Mouse (Mus musculus): ENCODE data around the gene Ier3. TPM values are rescaled to one million over a fixed set of nuclear protein-coding genes. Genes with fewer than 3 reads are reported as not detected.
A peak's percentile ranks its signal among the peaks of the same experiment; 100 is the strongest.

Gene Ier3
- polyA plus RNA-seq, 1 experiment, result 8.6 TPM

- H3K4me1 ChIP-seq (ENCODE audit: control insufficient read depth, insufficient read depth, insufficient read length, low read length), result peaks cover 8% of the 10 kb centered on the region
- TF ChIP-seq CTCF (IDR thresholded peaks at IDR 0.05; ENCODE audit: extremely low read depth, insufficient read length, insufficient replicate concordance, low read depth, low read length), result no peak
- no peak for TF ChIP-seq POLR2A (IDR thresholded peaks at IDR 0.05; ENCODE audit: low read depth, low read length)
- WGBS, result 84% methylated on average over 13 of the region's 13 CpGs
Observed at GRCm38 (mm10) chr17:35825109-35825850, 3.8 kb downstream of the Ier3 start.

GRCm38 (mm10) chr17:35829737-35830136 is 8.3 kb downstream of the Ier3 start:
- H3K4me3 ChIP-seq (ENCODE audit: low read depth, low read length), result no peak overlapping the region
- H3K27ac ChIP-seq (ENCODE audit: insufficient read depth, low read depth, low read length), result no peak overlapping the region
- peaks cover 33% of the 10 kb centered on the region for H3K36me3 ChIP-seq (ENCODE audit: control insufficient read depth, insufficient read depth, low read length)
- peaks cover 6% of the 10 kb centered on the region for H3K4me1 ChIP-seq (ENCODE audit: control insufficient read depth, insufficient read depth, insufficient read length, low read length)
- no peaks in the 10 kb centered on the region for H3K27me3 ChIP-seq (ENCODE audit: control insufficient read depth, insufficient read depth, low read length)
- 1% methylated on average over 21 of the region's 21 CpGs for WGBS
- TF ChIP-seq CTCF (IDR thresholded peaks at IDR 0.05; ENCODE audit: extremely low read depth, insufficient read length, insufficient replicate concordance, low read depth, low read length) (peak; percentile 88), POLR2A (IDR thresholded peaks at IDR 0.05; ENCODE audit: low read depth, low read length) (0 out of 2 replicates have a peak, but pooled peaks have one; percentile 22)

More at GRCm38 (mm10) chr17:35825109-35825850, 3.8 kb downstream of the Ier3 start:
- H3K4me3 ChIP-seq (ENCODE audit: low read depth, low read length), result no peak overlapping the region
- H3K36me3 ChIP-seq (ENCODE audit: control insufficient read depth, insufficient read depth, low read length), result peaks cover 10% of the 10 kb centered on the region; the same call in 1 of the 2 replicates
- no peak overlapping the region for H3K27ac ChIP-seq (ENCODE audit: insufficient read depth, low read depth, low read length)
- no peaks in the 10 kb centered on the region for H3K27me3 ChIP-seq (ENCODE audit: control insufficient read depth, insufficient read depth, low read length)

GRCm38 (mm10) chr17:35832400-35833238 is 11.1 kb downstream of the Ier3 start:
- TF ChIP-seq CTCF (IDR thresholded peaks at IDR 0.05; ENCODE audit: extremely low read depth, insufficient read length, insufficient replicate concordance, low read depth, low read length) (no peak), POLR2A (IDR thresholded peaks at IDR 0.05; ENCODE audit: low read depth, low read length) (no peak)
- WGBS, result 67% methylated on average over 8 of the region's 8 CpGs
- no peak overlapping the region for H3K4me3 ChIP-seq (ENCODE audit: low read depth, low read length)
- H3K27ac ChIP-seq (ENCODE audit: insufficient read depth, low read depth, low read length), result no peak overlapping the region
- H3K27me3 ChIP-seq (ENCODE audit: control insufficient read depth, insufficient read depth, low read length), result no peaks in the 10 kb centered on the region
- H3K36me3 ChIP-seq (ENCODE audit: control insufficient read depth, insufficient read depth, low read length), result peaks cover 37% of the 10 kb centered on the region
- peaks cover 15% of the 10 kb centered on the region for H3K4me1 ChIP-seq (ENCODE audit: control insufficient read depth, insufficient read depth, insufficient read length, low read length)

- H3K27ac ChIP-seq (ENCODE audit: insufficient read depth, low read depth, low read length), result no peak overlapping the region
- H3K36me3 ChIP-seq (ENCODE audit: control insufficient read depth, insufficient read depth, low read length), result peaks cover 36% of the 10 kb centered on the region
- H3K4me1 ChIP-seq (ENCODE audit: control insufficient read depth, insufficient read depth, insufficient read length, low read length), result peaks cover 15% of the 10 kb centered on the region
- no peaks in the 10 kb centered on the region for H3K27me3 ChIP-seq (ENCODE audit: control insufficient read depth, insufficient read depth, low read length)
- WGBS, result 38% methylated on average over 5 of the region's 5 CpGs
- no peak for TF ChIP-seq POLR2A (IDR thresholded peaks at IDR 0.05; ENCODE audit: low read depth, low read length)
- no peak for TF ChIP-seq CTCF (IDR thresholded peaks at IDR 0.05; ENCODE audit: extremely low read depth, insufficient read length, insufficient replicate concordance, low read depth, low read length)
- H3K4me3 ChIP-seq (ENCODE audit: low read depth, low read length), result no peak overlapping the region
Observed at GRCm38 (mm10) chr17:35833239-35833751, 11.8 kb downstream of the Ier3 start.

GRCm38 (mm10) chr17:35833894-35834293 is 12.4 kb downstream of the Ier3 start:
- no peak overlapping the region for H3K27ac ChIP-seq (ENCODE audit: insufficient read depth, low read depth, low read length)
- peaks cover 15% of the 10 kb centered on the region for H3K4me1 ChIP-seq (ENCODE audit: control insufficient read depth, insufficient read depth, insufficient read length, low read length)
- H3K4me3 ChIP-seq (ENCODE audit: low read depth, low read length), result no peak overlapping the region
- TF ChIP-seq POLR2A (IDR thresholded peaks at IDR 0.05; ENCODE audit: low read depth, low read length), result no peak
- TF ChIP-seq CTCF (IDR thresholded peaks at IDR 0.05; ENCODE audit: extremely low read depth, insufficient read length, insufficient replicate concordance, low read depth, low read length), result no peak
- peaks cover 36% of the 10 kb centered on the region for H3K36me3 ChIP-seq (ENCODE audit: control insufficient read depth, insufficient read depth, low read length)
- H3K27me3 ChIP-seq (ENCODE audit: control insufficient read depth, insufficient read depth, low read length), result no peaks in the 10 kb centered on the region
- 58% methylated on average over 5 of the region's 5 CpGs for WGBS

GRCm38 (mm10) chr17:35834696-35835422 is 13.4 kb downstream of the Ier3 start:
- H3K27ac ChIP-seq (ENCODE audit: insufficient read depth, low read depth, low read length), result no peak overlapping the region
- peaks cover 36% of the 10 kb centered on the region for H3K36me3 ChIP-seq (ENCODE audit: control insufficient read depth, insufficient read depth, low read length)
- peaks cover 11% of the 10 kb centered on the region for H3K4me1 ChIP-seq (ENCODE audit: control insufficient read depth, insufficient read depth, insufficient read length, low read length)
- no peak overlapping the region for H3K4me3 ChIP-seq (ENCODE audit: low read depth, low read length)
- 60% methylated on average over 26 of the region's 26 CpGs for WGBS
- TF ChIP-seq CTCF (IDR thresholded peaks at IDR 0.05; ENCODE audit: extremely low read depth, insufficient read length, insufficient replicate concordance, low read depth, low read length) (no peak), POLR2A (IDR thresholded peaks at IDR 0.05; ENCODE audit: low read depth, low read length) (no peak)
- no peaks in the 10 kb centered on the region for H3K27me3 ChIP-seq (ENCODE audit: control insufficient read depth, insufficient read depth, low read length)
